Mouse (Mus musculus): ENCODE measurements around the gene Odf4.

Odf4 gene

GRCm38 (mm10) chr11:68956107-68956506 is 29.2 kb upstream of the Odf4 start:
- TF ChIP-seq POU5F1 (IDR thresholded peaks at IDR 0.05; ENCODE audit: borderline replicate concordance, low read length) (no peak), NANOG (IDR thresholded peaks at IDR 0.05; ENCODE audit: borderline replicate concordance, low read length) (no peak), CTCF (conservative IDR thresholded peaks at IDR 0.05; ENCODE audit: low read length) (no peak)
- Histone ChIP-seq H3K9me3 (ENCODE audit: low read length) (no peaks in the 10 kb centered on the region), H3K36me3 (ENCODE audit: insufficient read depth, low read length) (peaks cover under 1% of the 10 kb centered on the region; the same call in 1 of the 2 replicates), H3K4me3 (replicated peaks; ENCODE audit: low read length) (peak overlapping the region; percentile 75), H3K27me3 (ENCODE audit: insufficient read depth, low read length) (peaks cover 54% of the 10 kb centered on the region), H3K4me1 (replicated peaks; ENCODE audit: low read depth, low read length) (peaks cover 47% of the 10 kb centered on the region)

GRCm38 (mm10) chr11:68955473-68955872 is 28.6 kb upstream of the Odf4 start:
- peaks cover 58% of the 10 kb centered on the region for H3K27me3 ChIP-seq (ENCODE audit: insufficient read depth, low read length)
- TF ChIP-seq POU5F1 (IDR thresholded peaks at IDR 0.05; ENCODE audit: borderline replicate concordance, low read length) (no peak), NANOG (IDR thresholded peaks at IDR 0.05; ENCODE audit: borderline replicate concordance, low read length) (no peak), CTCF (conservative IDR thresholded peaks at IDR 0.05; ENCODE audit: low read length) (no peak)
- no peak overlapping the region for H3K4me3 ChIP-seq (replicated peaks; ENCODE audit: low read length)
- no peaks in the 10 kb centered on the region for H3K9me3 ChIP-seq (ENCODE audit: low read length)
- peaks cover 45% of the 10 kb centered on the region for H3K4me1 ChIP-seq (replicated peaks; ENCODE audit: low read depth, low read length)
- peaks cover 4% of the 10 kb centered on the region; the same call in 1 of the 2 replicates for H3K36me3 ChIP-seq (ENCODE audit: insufficient read depth, low read length)

DNA sequence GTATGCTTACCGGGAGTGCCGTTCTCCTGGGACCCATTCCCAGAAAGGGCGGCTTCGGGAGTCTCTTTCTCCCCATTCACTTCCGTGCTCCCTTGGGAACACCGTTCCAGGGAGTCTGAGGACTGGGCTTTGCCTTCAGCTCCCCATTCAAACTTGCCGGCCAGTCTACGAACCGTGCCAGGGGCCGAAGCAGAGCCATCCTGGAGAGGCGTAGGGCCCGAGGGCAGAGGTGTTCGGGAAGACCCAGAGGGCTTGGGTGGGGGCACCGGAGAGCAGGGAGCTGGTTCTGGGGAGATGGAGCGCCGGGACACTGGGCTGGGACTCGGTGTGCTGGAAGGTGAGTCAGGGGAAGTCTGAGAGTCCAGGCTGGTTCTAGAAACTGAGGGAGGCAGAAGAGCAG is 27.5 kb upstream of the Odf4 start:
- Histone ChIP-seq H3K36me3 (ENCODE audit: insufficient read depth, low read length) (peaks cover 8% of the 10 kb centered on the region), H3K4me1 (replicated peaks; ENCODE audit: low read depth, low read length) (peaks cover 45% of the 10 kb centered on the region), H3K4me3 (replicated peaks; ENCODE audit: low read length) (peak overlapping the region; percentile 80), H3K9me3 (ENCODE audit: low read length) (no peaks in the 10 kb centered on the region), H3K27me3 (ENCODE audit: insufficient read depth, low read length) (peaks cover 62% of the 10 kb centered on the region)
- no peak for TF ChIP-seq POU5F1 (IDR thresholded peaks at IDR 0.05; ENCODE audit: borderline replicate concordance, low read length)
- no peak for TF ChIP-seq CTCF (conservative IDR thresholded peaks at IDR 0.05; ENCODE audit: low read length)
- 0 out of 2 replicates have a peak, but pooled peaks have one; percentile 8 for TF ChIP-seq NANOG (IDR thresholded peaks at IDR 0.05; ENCODE audit: borderline replicate concordance, low read length)

GRCm38 (mm10) chr11:68953903-68954302 is 27.0 kb upstream of the Odf4 start:
- peaks cover 45% of the 10 kb centered on the region for H3K4me1 ChIP-seq (replicated peaks; ENCODE audit: low read depth, low read length)
- H3K4me3 ChIP-seq (replicated peaks; ENCODE audit: low read length): peak overlapping the region; percentile 80
- TF ChIP-seq NANOG (IDR thresholded peaks at IDR 0.05; ENCODE audit: borderline replicate concordance, low read length) (no peak), POU5F1 (IDR thresholded peaks at IDR 0.05; ENCODE audit: borderline replicate concordance, low read length) (no peak), CTCF (conservative IDR thresholded peaks at IDR 0.05; ENCODE audit: low read length) (no peak)
- peaks cover 8% of the 10 kb centered on the region for H3K36me3 ChIP-seq (ENCODE audit: insufficient read depth, low read length)
- peaks cover 62% of the 10 kb centered on the region for H3K27me3 ChIP-seq (ENCODE audit: insufficient read depth, low read length)
- H3K9me3 ChIP-seq (ENCODE audit: low read length): no peaks in the 10 kb centered on the region

DNA sequence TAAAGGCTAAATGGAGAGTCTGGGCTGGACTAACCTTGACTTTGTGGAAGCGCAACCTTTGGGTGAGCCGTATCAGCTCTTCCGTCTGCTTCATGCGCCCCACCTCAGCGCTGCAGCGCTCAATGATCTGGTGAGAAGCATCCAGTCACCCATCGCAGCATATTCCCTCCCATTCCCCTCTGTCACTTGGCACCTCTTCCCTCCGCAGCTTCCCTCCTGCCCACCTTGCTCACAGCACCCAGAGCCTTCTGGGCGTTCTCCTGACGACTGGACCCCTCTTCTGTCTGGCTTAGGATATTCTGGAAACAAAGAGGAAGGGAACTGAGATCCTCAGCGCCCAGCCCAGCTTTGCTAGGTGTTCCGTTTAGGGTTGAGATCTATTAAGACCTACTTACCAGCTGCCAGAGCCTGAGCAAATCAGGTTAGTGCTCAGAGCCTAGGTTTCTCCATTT is 20.7 kb upstream of the Odf4 start:
- TF ChIP-seq POU5F1 (IDR thresholded peaks at IDR 0.05; ENCODE audit: borderline replicate concordance, low read length): no peak
- no peak for TF ChIP-seq CTCF (conservative IDR thresholded peaks at IDR 0.05; ENCODE audit: low read length)
- no peak for TF ChIP-seq NANOG (IDR thresholded peaks at IDR 0.05; ENCODE audit: borderline replicate concordance, low read length)
- H3K27me3 ChIP-seq (ENCODE audit: insufficient read depth, low read length): peaks cover 48% of the 10 kb centered on the region
- peaks cover 20% of the 10 kb centered on the region for H3K36me3 ChIP-seq (ENCODE audit: insufficient read depth, low read length)
- peaks cover 20% of the 10 kb centered on the region for H3K4me1 ChIP-seq (replicated peaks; ENCODE audit: low read depth, low read length)
- peak overlapping the region; percentile 63; the same call in 1 of the 2 replicates for H3K4me3 ChIP-seq (replicated peaks; ENCODE audit: low read length)
- no peaks in the 10 kb centered on the region for H3K9me3 ChIP-seq (ENCODE audit: low read length)

GRCm38 (mm10) chr11:68946806-68947440 is 20.0 kb upstream of the Odf4 start:
- Histone ChIP-seq H3K27me3 (ENCODE audit: insufficient read depth, low read length) (peaks cover 43% of the 10 kb centered on the region), H3K4me3 (replicated peaks; ENCODE audit: low read length) (peak overlapping the region; percentile 63), H3K36me3 (ENCODE audit: insufficient read depth, low read length) (peaks cover 20% of the 10 kb centered on the region), H3K4me1 (replicated peaks; ENCODE audit: low read depth, low read length) (peaks cover 20% of the 10 kb centered on the region), H3K9me3 (ENCODE audit: low read length) (no peaks in the 10 kb centered on the region)
- no peak for TF ChIP-seq POU5F1 (IDR thresholded peaks at IDR 0.05; ENCODE audit: borderline replicate concordance, low read length)
- TF ChIP-seq CTCF (conservative IDR thresholded peaks at IDR 0.05; ENCODE audit: low read length): no peak
- no peak for TF ChIP-seq NANOG (IDR thresholded peaks at IDR 0.05; ENCODE audit: borderline replicate concordance, low read length)

GRCm38 (mm10) chr11:68946001-68946400 is 19.1 kb upstream of the Odf4 start:
- no peaks in the 10 kb centered on the region for H3K9me3 ChIP-seq (ENCODE audit: low read length)
- peaks cover 19% of the 10 kb centered on the region for H3K36me3 ChIP-seq (ENCODE audit: insufficient read depth, low read length)
- H3K4me1 ChIP-seq (replicated peaks; ENCODE audit: low read depth, low read length): peaks cover 20% of the 10 kb centered on the region
- peaks cover 34% of the 10 kb centered on the region for H3K27me3 ChIP-seq (ENCODE audit: insufficient read depth, low read length)
- TF ChIP-seq NANOG (IDR thresholded peaks at IDR 0.05; ENCODE audit: borderline replicate concordance, low read length) (no peak), CTCF (conservative IDR thresholded peaks at IDR 0.05; ENCODE audit: low read length) (no peak), POU5F1 (IDR thresholded peaks at IDR 0.05; ENCODE audit: borderline replicate concordance, low read length) (no peak)
- no peak overlapping the region for H3K4me3 ChIP-seq (replicated peaks; ENCODE audit: low read length)

- no peaks in the 10 kb centered on the region for H3K9me3 ChIP-seq (ENCODE audit: low read length)
- H3K36me3 ChIP-seq (ENCODE audit: insufficient read depth, low read length): peaks cover 16% of the 10 kb centered on the region
- peaks cover 32% of the 10 kb centered on the region for H3K27me3 ChIP-seq (ENCODE audit: insufficient read depth, low read length)
- H3K4me3 ChIP-seq (replicated peaks; ENCODE audit: low read length): no peak overlapping the region
- TF ChIP-seq NANOG (IDR thresholded peaks at IDR 0.05; ENCODE audit: borderline replicate concordance, low read length): no peak
- TF ChIP-seq CTCF (conservative IDR thresholded peaks at IDR 0.05; ENCODE audit: low read length): no peak
- TF ChIP-seq POU5F1 (IDR thresholded peaks at IDR 0.05; ENCODE audit: borderline replicate concordance, low read length): no peak
- H3K4me1 ChIP-seq (replicated peaks; ENCODE audit: low read depth, low read length): peaks cover 26% of the 10 kb centered on the region
These were observed 18.4 kb upstream of the Odf4 start for GRCm38 (mm10) chr11:68945245-68945644.
